Mouse (Mus musculus): ENCODE measurements at regions not wholly inside any gene's neighbourhood (a gene's known extent, or its start where the extent isn't known, plus 50 kb on each side); places are given as distances from the start of the nearest gene placed in this dataset.

GRCm38 (mm10) chr5:119758880-119759279 lies 73.6 kb upstream of the Tbx5 start:
- TF ChIP-seq MAFK (IDR thresholded peaks at IDR 0.05; ENCODE audit: insufficient read depth, low read depth, low read length), result no peak
- no peak for TF ChIP-seq ZC3H11A (IDR thresholded peaks at IDR 0.05; ENCODE audit: borderline replicate concordance, low read depth, low read length)
